Comparison of ENCODE assay signal across 8 mouse cellular contexts in the genomic region with DNA sequence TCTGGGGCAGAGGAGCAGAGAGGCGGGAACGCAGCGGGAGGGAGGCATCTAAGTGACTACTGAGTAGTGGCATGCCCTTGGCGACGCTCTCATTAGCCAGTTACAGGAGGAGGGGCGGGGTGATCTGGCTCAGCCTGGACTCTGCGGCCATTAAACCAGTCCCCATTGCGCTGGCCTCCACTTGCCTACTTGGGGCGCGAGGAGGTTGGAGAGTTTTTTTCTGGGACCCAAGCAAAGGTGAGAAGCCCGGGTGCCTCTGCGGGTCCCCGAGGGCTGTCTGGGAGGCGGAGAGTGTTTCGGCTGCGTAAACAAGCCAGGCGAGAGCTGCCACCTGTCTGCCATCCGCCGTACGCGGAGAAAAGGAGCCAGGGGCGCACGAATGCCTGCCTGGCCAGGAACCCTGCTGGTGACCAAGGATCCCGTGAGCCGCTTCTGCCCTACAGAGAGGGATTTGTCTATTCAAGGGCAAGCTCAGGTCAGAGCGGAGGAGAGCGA. TPM values are rescaled to one million over a fixed set of nuclear protein-coding genes. Genes with fewer than 3 reads are reported as not detected.
DNase-seq lines count a peak whose midpoint lies in the region; ATAC-seq lines count a peak whose summit lies in the region.

A gene (plus strand): TSS at position 132 of the 495 bp plus-strand sequence.

- H3K9me3 ChIP-seq in hindbrain, embryonic 16.5 days (ENCODE audit: control insufficient read depth, low read length), result no peaks in the 10 kb centered on the region

- peak within 1 kb of the TSS; percentile 59 for H3K9ac ChIP-seq in hindbrain, embryonic 16.5 days (ENCODE audit: low read depth, low read length)

- H3K4me2 ChIP-seq in hindbrain, embryonic 16.5 days (ENCODE audit: low read length), result peak within 1 kb of the TSS; percentile 71

- H3K4me3 ChIP-seq in hindbrain, embryonic 16.5 days (ENCODE audit: low read length), result peak within 1 kb of the TSS; percentile 47

- peaks cover 6% of the 10 kb centered on the region; the same call in 1 of the 2 replicates for H3K4me1 ChIP-seq in hindbrain, embryonic 16.5 days (ENCODE audit: control insufficient read depth, insufficient read depth, low read depth, low read length)

- no peak within 1 kb of the TSS for H3K27ac ChIP-seq in hindbrain, embryonic 16.5 days (ENCODE audit: low read depth, low read length)

- DNase-seq in T-cell, adult 2 months (ENCODE audit: low spot score), result peak; percentile 50
- peak; percentile 34 to 52 for DNase-seq in cerebellum, postnatal 14 days
- DNase-seq in gastrocnemius, adult 8-10 months (ENCODE audit: low spot score in 2 of 2), result peak; percentile 63 to 70
- peak in 1 of 2 experiments; percentile 22 for DNase-seq in left cerebral cortex, postnatal 14 days (ENCODE audit: low spot score in 2 of 2)
- peak; percentile 25 for DNase-seq in right cerebral cortex, postnatal 4 days
- peak; percentile 48 to 65 for DNase-seq in urinary bladder, postnatal 4 days (ENCODE audit: low spot score in 2 of 2)

- intact Hi-C loops in left cerebral cortex, postnatal 14 days (cut with DNase I), result no loop called here

- H3K27me3 ChIP-seq in hindbrain, embryonic 16.5 days (replicated peaks; ENCODE audit: control insufficient read depth, insufficient read depth, low read length), result peaks cover 2% of the 10 kb centered on the region; the same call in 1 of the 2 replicates

- peak; percentile 82 for ATAC-seq in hindbrain, embryonic 16.5 days
- peak; percentile 94 for ATAC-seq in megakaryocyte progenitor cell, adult 5-6 weeks (replicated peaks; ENCODE audit: poor library complexity)

- no peaks in the 10 kb centered on the region for H3K36me3 ChIP-seq in hindbrain, embryonic 16.5 days (ENCODE audit: control insufficient read depth, insufficient read depth, low read length)

- 1% methylated on average over 27 of the region's 27 CpGs for WGBS in hindbrain, embryonic 16.5 days

RNA-seq across cellular contexts. Expression of the gene that starts here (rescaled TPM):
- 100 to 1,000 TPM in 2 of 4 experiments, 10 to 100 TPM in 2; 97.9 to 127 (median 108) TPM for total RNA-seq in gastrocnemius, adult 8-10 months (2022)
- 6.0 and 8.6 TPM in 2 replicates for polyA plus RNA-seq in hindbrain, embryonic 16.5 days (2015; fragmentation: Nextera tagmentation; extraction: Ambion mirVana)
- 10 to 100 TPM; 14.1 TPM for total RNA-seq in left cerebral cortex, postnatal 14 days (2021)
- 6.8 and 11.1 TPM in 2 replicates for total RNA-seq in megakaryocyte progenitor cell, adult 5-6 weeks (2015)
- 8.1 and 12.6 TPM in 2 replicates for total RNA-seq in megakaryocyte progenitor cell, adult 5-6 weeks (2017)

Comparison
In these comparisons a context has a peak if more than half of its experiments do, and no peak if none do; other contexts are left out.
1. RNA of the gene that starts here (total RNA-seq): 97.9 to 127 TPM in gastrocnemius, adult 8-10 months; 14.1 TPM in left cerebral cortex, postnatal 14 days and 6.8 to 12.6 TPM in megakaryocyte progenitor cell, adult 5-6 weeks; every median in the first group is over 4 times any median in the second.